Mouse (Mus musculus) A20 (cell line): ENCODE data around the gene Cacna1b.

Experiments
- DNase-seq: peaks from one replicate; pipeline ENCODE4 v3.0.0-alpha.2; 2011; ENCODE audit warnings: low read depth, low spot score

Gene Cacna1b

DNA sequence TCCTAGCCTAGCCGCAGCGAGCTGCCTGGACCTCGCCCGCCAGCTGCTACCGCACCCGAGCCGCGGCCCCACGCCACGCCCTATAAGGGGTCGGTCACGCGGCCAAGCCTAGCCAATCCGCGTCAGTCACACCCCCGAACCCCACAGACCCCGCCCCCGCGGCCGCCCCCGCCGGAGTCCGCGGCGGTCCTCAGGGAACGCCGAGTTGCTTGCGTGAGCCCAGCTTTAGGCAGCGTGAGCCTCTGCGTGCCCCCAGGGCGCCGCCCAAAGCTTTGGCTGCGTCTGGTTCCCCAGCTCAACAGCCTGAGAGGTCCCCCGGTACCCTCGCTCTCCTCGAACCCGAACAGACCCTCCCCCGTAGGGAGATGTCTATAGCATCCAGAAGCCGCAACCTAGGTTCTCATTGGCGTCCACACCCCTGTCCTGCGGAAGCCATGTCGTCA, at the start of gene Cacna1b:
Gene Cacna1b, minus strand, starts transcription at position 38 of the 443 bp plus-strand sequence.
- DNase-seq: no peak

- DNase-seq: no peak
Measured at GRCm38 (mm10) chr2:24809746-24810145, 46.8 kb upstream of the Cacna1b start.

DNA sequence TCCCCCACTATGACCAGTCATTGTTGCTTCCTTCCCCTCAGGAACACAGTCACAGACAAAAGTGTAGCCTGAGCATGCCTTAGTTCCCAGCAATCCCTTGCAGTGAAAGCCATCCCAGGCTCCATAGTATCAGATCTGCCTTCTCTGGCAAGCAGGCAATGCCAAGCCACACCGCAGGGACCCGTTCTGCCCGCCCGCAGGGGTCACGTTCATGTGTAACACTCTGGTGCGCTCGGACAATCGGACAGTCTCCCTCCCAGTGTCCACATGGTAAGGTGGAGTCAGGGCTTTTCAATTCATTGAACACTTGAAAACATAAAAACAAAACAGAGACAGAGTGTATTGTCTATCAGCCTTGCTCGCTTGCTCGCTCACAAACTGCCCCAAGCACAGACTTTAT, 44.7 kb upstream of the Cacna1b start:
- DNase-seq: no peak

GRCm38 (mm10) chr2:24807036-24807435, 44.1 kb upstream of the Cacna1b start:
- no peak for DNase-seq

DNA sequence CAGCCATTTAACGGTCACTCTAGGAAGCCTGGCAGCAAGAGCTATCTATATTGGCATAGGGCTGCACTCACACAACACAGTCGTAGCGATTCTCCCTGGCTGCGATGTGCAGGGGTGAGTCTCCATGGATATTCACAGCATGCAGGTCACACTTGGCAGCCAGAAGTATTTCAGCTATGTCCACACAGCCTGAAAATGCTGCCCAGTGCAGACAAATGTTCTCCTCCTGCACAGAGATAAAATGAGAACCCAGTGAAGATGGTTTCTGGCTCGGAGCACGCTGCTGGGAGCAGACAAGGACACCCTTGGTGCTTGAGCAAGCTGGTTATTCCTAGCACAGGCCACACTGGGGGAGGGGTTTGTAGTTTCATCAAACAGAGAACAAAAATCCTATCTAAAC, 43.2 kb upstream of the Cacna1b start:
- DNase-seq: no peak

- peak; percentile 69 for DNase-seq
Measured at GRCm38 (mm10) chr2:24805621-24806020, 42.7 kb upstream of the Cacna1b start.

DNA sequence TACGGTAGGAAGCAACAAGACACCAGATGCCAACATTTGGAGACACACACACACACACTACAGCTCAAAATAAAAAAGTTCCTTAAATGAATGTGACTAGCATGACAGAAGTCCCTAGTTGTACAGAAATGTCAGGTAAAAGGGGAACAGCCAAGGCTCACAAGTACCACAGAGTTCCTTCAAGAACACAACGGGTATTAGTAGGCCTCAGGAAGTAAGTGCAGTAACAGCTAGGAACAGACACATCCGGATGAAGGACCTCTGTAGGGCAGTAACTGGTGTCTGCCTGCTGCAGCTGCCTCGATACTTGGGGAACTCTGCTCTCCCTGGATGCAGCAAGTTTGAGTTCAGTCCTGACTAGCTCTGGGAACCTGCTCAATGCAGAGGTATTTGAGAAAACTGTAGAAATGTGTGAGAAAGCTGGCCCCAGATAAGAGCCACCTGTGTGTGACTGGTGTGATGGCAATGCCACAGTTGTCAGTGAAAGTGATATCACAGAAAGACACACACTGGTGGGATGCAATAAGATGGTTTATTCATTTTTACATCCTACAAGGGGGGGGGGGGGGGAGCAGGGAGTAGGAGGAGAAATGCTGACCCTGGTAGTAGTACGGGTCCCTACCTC, 34.0 kb upstream of the Cacna1b start:
- DNase-seq: no peak

DNA sequence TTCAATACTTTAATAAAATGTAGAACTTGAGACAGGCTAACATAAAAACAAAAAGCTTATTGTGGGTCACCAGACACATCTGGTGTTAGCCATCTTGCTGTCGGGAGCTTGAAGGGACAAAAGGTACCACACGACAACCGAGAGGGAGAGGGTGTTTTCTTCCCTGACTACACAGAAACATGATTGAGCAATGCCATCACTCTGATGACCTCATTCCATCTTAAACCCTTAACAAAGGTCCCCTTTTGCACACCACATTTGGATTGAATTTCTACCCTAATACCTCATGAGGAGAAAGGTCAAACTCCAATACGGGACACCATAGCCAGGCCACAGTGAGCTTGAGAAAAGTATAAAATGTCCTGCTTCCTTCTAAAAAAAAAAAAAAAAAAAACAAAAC, 24.3 kb upstream of the Cacna1b start:
- DNase-seq: no peak

- peak; percentile 32 for DNase-seq
Measured at GRCm38 (mm10) chr2:24781253-24781652, 18.3 kb upstream of the Cacna1b start.

- no peak for DNase-seq
Measured at GRCm38 (mm10) chr2:24776831-24777230, 13.9 kb upstream of the Cacna1b start.

- no peak for DNase-seq
Measured at GRCm38 (mm10) chr2:24775951-24776587, 13.1 kb upstream of the Cacna1b start.

DNA sequence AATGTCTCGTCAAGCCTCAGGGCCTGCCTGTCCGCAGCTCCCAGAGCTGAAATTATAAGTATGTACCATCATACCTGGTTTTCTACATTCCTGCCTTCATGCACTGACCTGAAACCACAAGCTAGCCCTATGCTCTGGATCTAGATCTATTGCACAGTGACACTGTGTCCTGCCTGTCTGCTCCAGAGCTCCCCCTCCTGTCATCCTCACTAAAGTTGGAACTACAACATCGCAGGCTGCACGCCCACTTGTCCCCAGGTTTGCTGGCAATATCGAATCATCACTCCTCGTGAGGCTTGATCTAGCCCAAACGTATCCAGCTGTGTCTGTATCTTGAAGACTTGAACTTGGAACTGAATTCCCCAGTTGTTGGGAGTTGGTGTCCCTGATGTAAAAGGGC, 11.9 kb upstream of the Cacna1b start:
- DNase-seq: no peak

- no peak for DNase-seq
Measured at GRCm38 (mm10) chr2:24770861-24771260, 7.9 kb upstream of the Cacna1b start.

DNA sequence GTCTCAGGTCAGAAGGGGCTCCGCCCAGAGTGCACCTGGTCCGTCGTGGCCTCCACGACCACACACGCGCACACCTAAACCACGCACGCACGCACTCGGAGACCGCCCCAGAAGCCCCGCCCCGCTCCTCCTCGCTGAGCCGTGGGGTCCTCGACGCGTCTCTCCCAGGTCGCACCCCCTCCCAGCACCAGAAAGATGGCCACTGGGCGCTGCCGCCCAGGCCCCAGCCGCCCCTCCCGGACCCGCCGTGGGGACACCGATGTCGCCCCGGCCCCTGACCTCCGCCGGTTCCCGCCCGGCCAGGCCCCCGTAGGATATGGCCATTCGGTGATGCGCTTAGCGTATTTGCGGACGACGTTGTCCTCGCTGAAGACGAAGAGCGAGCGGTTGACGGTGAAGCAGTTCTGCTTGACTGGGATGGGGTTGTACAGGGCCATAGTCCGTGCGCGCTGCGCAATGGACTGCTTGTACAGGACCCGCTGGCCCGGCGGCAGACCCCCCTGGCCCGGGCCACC, 449 bp downstream of the Cacna1b start:
- DNase-seq: no peak

GRCm38 (mm10) chr2:24761923-24762445, 968 bp downstream of the Cacna1b start:
- no peak for DNase-seq

DNA sequence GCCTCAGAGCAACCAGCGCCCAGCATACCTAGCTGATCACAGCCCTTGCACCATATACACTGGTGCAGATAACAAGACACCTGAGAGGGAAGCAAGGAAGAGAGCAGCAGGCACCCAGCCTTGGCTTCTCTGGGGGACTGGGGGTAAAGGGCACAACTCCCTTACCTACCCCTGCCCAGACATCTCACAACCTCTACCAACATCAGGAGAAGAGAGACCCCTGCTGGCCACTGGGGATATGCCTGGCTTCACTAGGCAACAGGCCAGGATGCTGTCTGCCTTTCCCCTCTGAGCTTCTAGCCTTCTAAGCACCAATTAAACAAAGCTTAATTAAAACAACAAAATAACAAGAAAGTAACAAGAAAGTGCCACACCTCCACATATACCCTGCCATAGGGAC, 7.7 kb downstream of the Cacna1b start:
- peak; percentile 49 for DNase-seq

- no peak for DNase-seq
Measured at GRCm38 (mm10) chr2:24752599-24752998, 10.4 kb downstream of the Cacna1b start.

DNA sequence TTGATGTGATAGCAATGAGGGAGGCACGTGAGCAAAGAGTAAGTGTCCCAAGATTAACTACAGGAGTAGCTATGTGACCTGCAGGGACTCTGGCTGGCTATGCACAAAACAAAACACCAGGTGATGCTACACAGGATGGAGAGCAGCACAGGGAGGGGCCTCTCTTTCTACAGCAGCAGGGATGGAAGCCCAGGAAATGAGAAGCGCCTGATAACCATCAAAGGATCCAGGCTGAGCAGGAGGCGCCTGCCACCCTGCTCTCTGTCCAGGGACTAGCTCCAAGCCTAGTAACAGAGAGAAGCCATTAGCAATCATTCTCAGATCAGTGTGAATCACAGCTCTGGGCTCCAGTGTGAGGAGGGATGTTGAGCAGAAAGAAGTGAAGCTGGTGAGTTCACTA, 12.9 kb downstream of the Cacna1b start:
- DNase-seq: no peak

DNA sequence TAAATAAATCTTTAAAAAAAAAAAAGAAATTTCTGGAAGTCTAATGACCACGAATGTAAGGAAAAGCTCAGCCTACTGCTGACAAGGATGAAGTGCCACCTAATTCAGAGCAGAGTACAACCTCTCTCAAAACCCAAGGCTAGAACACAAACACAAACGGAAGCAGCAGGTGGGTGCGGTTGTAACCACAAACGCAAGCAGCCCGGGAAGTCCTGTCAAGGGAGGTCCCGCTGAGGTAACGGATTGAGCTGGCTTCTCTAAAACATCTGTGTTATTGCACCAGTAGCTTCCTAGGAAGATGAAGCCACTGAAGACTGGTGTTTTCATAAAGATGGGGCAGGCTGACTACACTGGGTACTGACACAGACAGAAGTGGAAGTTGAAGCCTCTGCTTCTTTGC, 15.1 kb downstream of the Cacna1b start:
- peak; percentile 68 for DNase-seq

- DNase-seq: no peak
Measured at GRCm38 (mm10) chr2:24739701-24740100, 23.3 kb downstream of the Cacna1b start.

- DNase-seq: no peak
Measured at GRCm38 (mm10) chr2:24733157-24733556, 29.8 kb downstream of the Cacna1b start.

DNA sequence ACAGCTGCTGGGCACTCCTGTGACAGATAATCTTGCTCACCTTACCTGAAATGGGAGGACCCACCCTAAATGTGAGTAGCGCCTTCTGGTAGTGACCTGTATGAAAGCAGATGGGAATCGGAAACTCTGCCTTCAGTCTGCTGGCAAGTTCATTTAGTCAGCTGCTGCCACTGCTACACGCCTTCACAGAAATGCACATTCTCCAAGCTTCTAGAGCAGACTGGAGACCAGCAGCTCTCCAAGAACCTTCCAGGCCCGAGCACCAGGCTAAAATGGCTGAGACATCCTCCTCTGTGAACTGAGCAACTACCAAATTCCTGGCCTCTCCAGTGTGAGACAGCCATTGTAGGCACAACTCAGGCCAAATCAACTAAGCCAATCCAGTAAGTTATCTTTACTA, 37.1 kb downstream of the Cacna1b start:
- DNase-seq: no peak
